8 mouse cellular contexts compared by ENCODE assay signal in the genomic region with DNA sequence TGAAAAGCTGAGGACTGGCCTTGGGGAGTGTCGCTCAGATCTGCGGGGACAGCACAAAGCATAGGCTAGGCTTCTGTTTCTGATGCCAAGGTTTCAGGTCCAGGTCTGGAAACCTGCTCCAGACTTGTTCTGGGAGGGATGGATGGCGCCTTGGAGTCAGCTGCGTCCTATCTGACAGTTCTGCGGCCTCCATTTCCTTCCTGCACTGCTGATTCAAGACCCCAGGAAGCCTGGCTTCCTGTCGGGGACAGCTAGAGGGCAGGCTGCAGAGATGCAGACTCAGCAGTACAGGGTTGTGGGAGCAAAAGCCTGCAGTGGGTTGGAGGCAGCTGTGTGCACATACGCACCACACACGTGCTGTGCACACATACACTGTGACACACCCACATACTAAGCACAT. TPM values are rescaled to one million over a fixed set of nuclear protein-coding genes. Genes with fewer than 3 reads are reported as not detected.
DNase-seq lines count a peak whose midpoint lies in the region; ATAC-seq and TF ChIP-seq lines count a peak whose summit lies in the region.

No protein-coding gene starts in this region.

- no peaks in the 10 kb centered on the region for H3K27me3 ChIP-seq in midbrain, postnatal 0 days (ENCODE audit: insufficient read depth, low read length)
- H3K27me3 ChIP-seq in midbrain, embryonic 15.5 days (replicated peaks) = no peaks in the 10 kb centered on the region
- no peaks in the 10 kb centered on the region for H3K27me3 ChIP-seq in embryonic facial prominence, embryonic 13.5 days

- no peak for DNase-seq in midbrain, postnatal 0 days (ENCODE audit: low spot score)
- DNase-seq in kidney, adult 8-10 months = peak; percentile 46 to 47
- DNase-seq in lung, postnatal 36 days = peak; percentile 46
- DNase-seq in frontal cortex, adult 2 months (ENCODE audit: extremely low spot score in 1 of 2, low spot score in 1 of 2) = no peak
- no peak for DNase-seq in cerebellum, adult 18-20 months
- no peak for DNase-seq in cerebellum, adult 11-12 months

- ATAC-seq in midbrain, postnatal 0 days (ENCODE audit: low FRiP score) = no peak
- no peak for ATAC-seq in midbrain, embryonic 15.5 days (replicated peaks)
- no peak for ATAC-seq in embryonic facial prominence, embryonic 13.5 days (ENCODE audit: insufficient number of reproducible peaks, insufficient read depth, low FRiP score, low TSS enrichment, low read depth)

- no peaks in the 10 kb centered on the region for H3K4me1 ChIP-seq in midbrain, postnatal 0 days (ENCODE audit: insufficient read depth, low read length)
- H3K4me1 ChIP-seq in midbrain, embryonic 15.5 days = no peaks in the 10 kb centered on the region
- H3K4me1 ChIP-seq in embryonic facial prominence, embryonic 13.5 days = no peaks in the 10 kb centered on the region

- no peak overlapping the region for H3K4me2 ChIP-seq in midbrain, postnatal 0 days (ENCODE audit: low read depth, low read length, poor library complexity, severe bottlenecking)
- no peak overlapping the region for H3K4me2 ChIP-seq in midbrain, embryonic 15.5 days
- H3K4me2 ChIP-seq in embryonic facial prominence, embryonic 13.5 days = no peak overlapping the region

- no peaks in the 10 kb centered on the region for H3K36me3 ChIP-seq in midbrain, postnatal 0 days (ENCODE audit: insufficient read depth, low read length)
- H3K36me3 ChIP-seq in midbrain, embryonic 15.5 days (replicated peaks) = no peaks in the 10 kb centered on the region
- H3K36me3 ChIP-seq in embryonic facial prominence, embryonic 13.5 days = no peaks in the 10 kb centered on the region

- no peak overlapping the region for H3K4me3 ChIP-seq in midbrain, postnatal 0 days (ENCODE audit: low read depth, low read length)
- H3K4me3 ChIP-seq in midbrain, embryonic 15.5 days = no peak overlapping the region
- no peak overlapping the region for H3K4me3 ChIP-seq in embryonic facial prominence, embryonic 13.5 days

- no peaks in the 10 kb centered on the region for H3K9me3 ChIP-seq in midbrain, postnatal 0 days (ENCODE audit: low read length)
- H3K9me3 ChIP-seq in midbrain, embryonic 15.5 days = no peaks in the 10 kb centered on the region
- H3K9me3 ChIP-seq in embryonic facial prominence, embryonic 13.5 days = no peaks in the 10 kb centered on the region

- H3K9ac ChIP-seq in midbrain, postnatal 0 days (replicated peaks; ENCODE audit: low read length, poor library complexity, severe bottlenecking) = no peak overlapping the region
- no peak overlapping the region for H3K9ac ChIP-seq in midbrain, embryonic 15.5 days
- no peak overlapping the region for H3K9ac ChIP-seq in embryonic facial prominence, embryonic 13.5 days

- peak; percentile 40; the same call in 1 of the 2 replicates for TF ChIP-seq CTCF in midbrain, postnatal 0 days (IDR thresholded peaks at IDR 0.05)

- H3K27ac ChIP-seq in midbrain, postnatal 0 days (ENCODE audit: low read depth, low read length) = no peak overlapping the region
- H3K27ac ChIP-seq in midbrain, embryonic 15.5 days = no peak overlapping the region
- 0 out of 2 replicates have a peak overlapping the region, but pooled peaks have one; percentile 1 for H3K27ac ChIP-seq in embryonic facial prominence, embryonic 13.5 days

- WGBS in midbrain, postnatal 0 days = 41% methylated on average over 8 of the region's 8 CpGs
- 47% methylated on average over 8 of the region's 8 CpGs for WGBS in midbrain, embryonic 15.5 days
- WGBS in embryonic facial prominence, embryonic 13.5 days = 35% methylated on average over 8 of the region's 8 CpGs

RNA-seq across cellular contexts. Expression of gene Helz, which starts 18.4 kb away (rescaled TPM):
- 15.9 and 20.4 TPM in 2 replicates for total RNA-seq in midbrain, postnatal 0 days (2014; rRNA removed)
- polyA plus RNA-seq in midbrain, postnatal 0 days (2015; fragmentation: Nextera tagmentation; extraction: Ambion mirVana) = 8.4 and 8.9 TPM in 2 replicates
- 17.3 and 17.8 TPM in 2 replicates for polyA plus RNA-seq in midbrain, embryonic 15.5 days (2015; fragmentation: Nextera tagmentation; extraction: Ambion mirVana)
- polyA plus RNA-seq in embryonic facial prominence, embryonic 13.5 days (2015; fragmentation: Nextera tagmentation; extraction: Ambion mirVana) = 20.2 and 24.4 TPM in 2 replicates
- polyA plus RNA-seq in frontal cortex, adult 2 months (2012; rRNA removed) = 16.3 and 16.6 TPM in 2 replicates

RNA-seq across cellular contexts. Expression of gene Psmd12, which starts 50.0 kb away (rescaled TPM):
- 39.6 and 49.4 TPM in 2 replicates for total RNA-seq in midbrain, postnatal 0 days (2014; rRNA removed)
- polyA plus RNA-seq in midbrain, postnatal 0 days (2015; fragmentation: Nextera tagmentation; extraction: Ambion mirVana) = 150 and 156 TPM in 2 replicates
- polyA plus RNA-seq in midbrain, embryonic 15.5 days (2015; fragmentation: Nextera tagmentation; extraction: Ambion mirVana) = 140 and 148 TPM in 2 replicates
- polyA plus RNA-seq in embryonic facial prominence, embryonic 13.5 days (2015; fragmentation: Nextera tagmentation; extraction: Ambion mirVana) = 164 and 168 TPM in 2 replicates
- 58.4 and 61.0 TPM in 2 replicates for polyA plus RNA-seq in frontal cortex, adult 2 months (2012; rRNA removed)

RNA-seq across cellular contexts. Expression of gene Pitpnc1, which starts 58.8 kb away (rescaled TPM):
- total RNA-seq in midbrain, postnatal 0 days (2014; rRNA removed) = 54.8 and 56.5 TPM in 2 replicates
- 50.5 and 54.0 TPM in 2 replicates for polyA plus RNA-seq in midbrain, postnatal 0 days (2015; fragmentation: Nextera tagmentation; extraction: Ambion mirVana)
- polyA plus RNA-seq in midbrain, embryonic 15.5 days (2015; fragmentation: Nextera tagmentation; extraction: Ambion mirVana) = 43.0 and 43.7 TPM in 2 replicates
- polyA plus RNA-seq in embryonic facial prominence, embryonic 13.5 days (2015; fragmentation: Nextera tagmentation; extraction: Ambion mirVana) = 32.1 and 36.3 TPM in 2 replicates
- 25.3 and 26.6 TPM in 2 replicates for polyA plus RNA-seq in frontal cortex, adult 2 months (2012; rRNA removed)

Comparison
In these comparisons a context has a peak if more than half of its experiments do, and no peak if none do; other contexts are left out.
1. DNase-seq: peak in kidney, adult 8-10 months (2 of 2) and lung, postnatal 36 days (single experiment); none in midbrain, postnatal 0 days (single experiment), frontal cortex, adult 2 months (0 of 2), cerebellum, adult 18-20 months (0 of 2) and cerebellum, adult 11-12 months (single experiment).